Mouse (Mus musculus) small intestine, adult 2 months (tissue): Measurements from ENCODE around the gene Pdlim5.

Experiments used
- CTCF ChIP-seq: fragments of 200-500 bp; IDR thresholded peaks from 2 replicates; pipeline ENCODE4 v1.5.1; 2012; ENCODE audit warnings: low read depth, mild to moderate bottlenecking, control low read depth, inconsistent platforms, low read length, moderate library complexity, mixed read lengths; ENCODE audit not compliant: insufficient replicate concordance, insufficient read length; ENCODE audit errors: extremely low read depth
- POLR2A ChIP-seq: fragments of 200-500 bp; IDR thresholded peaks from 2 replicates; pipeline ENCODE4 v1.6.1; 2012; ENCODE audit warnings: low read depth, mild to moderate bottlenecking, control low read depth, inconsistent platforms, low read length, moderate library complexity

DNA sequence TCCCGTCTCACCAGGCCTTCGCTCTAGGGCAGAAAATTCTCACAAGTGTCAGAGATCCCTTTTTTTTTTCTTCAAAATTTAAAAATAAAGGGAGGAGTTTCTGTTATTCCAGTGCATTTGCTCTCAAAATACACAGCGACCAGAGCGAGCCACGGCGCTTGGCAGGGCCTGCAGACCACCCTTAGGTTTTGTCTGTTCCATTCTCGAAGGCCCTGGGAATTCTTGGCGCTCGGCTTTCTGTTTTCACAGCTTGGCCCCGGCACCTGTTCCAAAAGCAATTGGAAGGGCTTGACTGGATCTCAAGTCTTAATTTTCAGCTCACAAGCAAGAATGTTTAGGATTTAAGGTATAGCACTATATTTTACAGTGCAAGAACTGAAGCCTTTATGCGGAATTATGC, 186.4 kb downstream of the Pdlim5 start:
- no peak for TF ChIP-seq CTCF
- no peak for TF ChIP-seq POLR2A
